Mouse (Mus musculus): Measurements from ENCODE around the gene Olfr586.

Gene Olfr586

GRCm38 (mm10) chr7:103125538-103125937 lies at the start of gene Olfr586:
TSS of gene Olfr586 (minus strand) at chr7:103125638.
- no peak for DNase-seq

DNA sequence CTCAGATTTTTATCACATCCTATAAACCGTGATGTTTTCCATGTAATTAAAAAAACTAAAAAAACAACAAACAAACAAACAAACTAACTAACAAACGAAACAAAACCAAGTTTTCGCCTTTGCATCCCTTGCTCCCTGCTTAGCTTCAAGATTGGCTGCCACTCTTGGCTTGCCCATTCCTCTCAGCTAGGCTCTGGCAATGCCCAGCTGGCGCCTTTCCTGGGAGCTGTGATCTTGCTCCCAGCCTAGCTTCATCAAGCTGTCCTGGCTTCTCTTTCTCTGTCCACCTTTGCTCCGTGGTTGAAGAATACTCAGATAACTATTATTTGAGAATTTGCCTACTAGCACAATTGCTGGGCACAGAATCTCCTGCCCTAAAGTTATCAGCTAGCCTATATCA lies 44.3 kb upstream of the Olfr586 start:
- DNase-seq = no peak

GRCm38 (mm10) chr7:103156256-103156655 lies 30.8 kb upstream of the Olfr586 start, which contains the start of gene Olfr589:
TSS of gene Olfr589 (minus strand) at chr7:103156356.
- DNase-seq = no peak

GRCm38 (mm10) chr7:103140579-103140978 lies 15.1 kb upstream of the Olfr586 start, which contains the start of gene Olfr588-ps1:
TSS of gene Olfr588-ps1 (plus strand) at chr7:103140879.
- DNase-seq = no peak

DNA sequence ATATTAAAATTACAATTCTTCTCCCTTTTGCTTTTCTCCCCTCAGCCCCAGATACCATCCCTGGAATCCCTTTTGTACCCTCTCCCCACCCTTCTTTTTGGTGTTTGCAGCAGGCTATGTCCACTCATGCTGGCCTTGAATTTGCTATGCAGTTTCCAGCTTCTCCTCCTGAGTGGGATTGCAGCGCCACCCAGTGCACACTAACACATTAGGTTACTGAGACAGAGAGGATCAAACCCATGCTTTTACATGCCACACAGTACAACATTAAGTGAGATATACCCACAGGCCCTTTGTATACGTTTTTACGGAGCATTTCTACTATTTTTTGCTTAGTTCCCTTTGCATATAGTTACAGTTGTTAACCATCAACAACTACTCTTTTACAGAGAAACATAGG lies 6.0 kb downstream of the Olfr586 start:
- peak; percentile 3 to 7 for DNase-seq

GRCm38 (mm10) chr7:103097420-103097819 lies 28.0 kb downstream of the Olfr586 start, which contains the start of gene Olfr585:
TSS of gene Olfr585 (plus strand) at chr7:103097720.
- DNase-seq = no peak

GRCm38 (mm10) chr7:103081585-103081984 lies 43.9 kb downstream of the Olfr586 start, which contains the start of gene Olfr584:
TSS of gene Olfr584 (plus strand) at chr7:103081885.
- no peak for DNase-seq

All from kidney, postnatal 4 days (tissue).